In the genomic region with DNA sequence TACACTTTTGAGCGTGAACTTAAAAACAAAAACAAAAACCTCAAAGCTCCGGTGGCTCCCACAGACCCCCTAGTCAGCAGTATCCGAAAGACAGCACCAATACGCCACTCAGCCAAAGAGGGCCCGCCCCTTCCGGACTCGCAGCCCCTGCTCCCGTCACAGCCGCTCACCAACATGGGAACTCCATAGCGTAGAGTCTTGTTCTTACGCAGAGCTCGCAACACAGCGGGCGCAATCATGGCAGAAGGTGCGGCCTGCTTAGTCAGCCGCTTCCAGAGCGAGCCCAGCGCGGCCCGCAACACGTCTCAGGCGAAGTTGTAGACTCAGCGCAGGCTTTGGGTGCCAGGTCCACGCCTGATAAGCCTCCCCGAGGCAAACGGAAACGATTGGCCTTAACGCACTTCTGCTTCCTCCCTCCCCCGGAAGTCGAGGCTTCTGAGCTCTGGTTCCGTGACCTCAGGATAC, we compare ENCODE assay signal across 8 mouse cellular contexts. TPM values are rescaled to one million over a fixed set of nuclear protein-coding genes. Genes with fewer than 3 reads are reported as not detected.
DNase-seq lines count a peak whose midpoint lies in the region; ATAC-seq lines count a peak whose summit lies in the region.

Gene Cox16 (minus strand): TSS at position 401 of the 465 bp plus-strand sequence.

- peak; percentile 97 for ATAC-seq in inflammation-experienced regulatory T-cells, adult 6 months
- ATAC-seq in megakaryocyte-erythroid progenitor cell, adult 5-6 weeks (replicated peaks; ENCODE audit: low FRiP score, low TSS enrichment, poor library complexity, severe bottlenecking) = peak; percentile 99

- intact Hi-C loops in gastrocnemius, postnatal 14 days (cut with DNase I; ENCODE audit: low total_unique reads) = no loop called here
- intact Hi-C loops in left cerebral cortex, postnatal 10 days (cut with DNase I) = no loop called here

- peak; percentile 91 to 98 for DNase-seq in adrenal gland, adult (ENCODE audit: inconsistent age in 2 of 2, low spot score in 1 of 2)
- peak; percentile 94 for DNase-seq in embryo, embryonic 10.5 days (ENCODE audit: low spot score)
- DNase-seq in gastrocnemius, postnatal 14 days = peak; percentile 89
- peak; percentile 82 to 92 for DNase-seq in left cerebral cortex, postnatal 10 days (ENCODE audit: extremely low spot score in 1 of 2, low spot score in 2 of 2)
- DNase-seq in right cerebral cortex, postnatal 25 days = peak; percentile 92
- DNase-seq in urinary bladder, postnatal 4 days (ENCODE audit: low spot score in 2 of 2) = peak; percentile 79 to 84

RNA-seq across cellular contexts. Expression of gene Cox16, which starts in this region (rescaled TPM):
- total RNA-seq in gastrocnemius, postnatal 14 days (2021) = 10 to 100 TPM; 79.1 to 82.2 TPM
- 100 to 1,000 TPM; 149 to 174 (median 159) TPM for polyA plus RNA-seq in inflammation-experienced regulatory T-cells, adult 6 months (2017; shearing (Covaris generic))
- 10 to 100 TPM; 35.9 to 42.5 TPM for total RNA-seq in left cerebral cortex, postnatal 10 days (2021)
- 77.5 and 115 TPM in 2 replicates for total RNA-seq in megakaryocyte-erythroid progenitor cell, adult 5-6 weeks (2014; fragmentation: Nextera tagmentation)
- 70.2 and 120 TPM in 2 replicates for total RNA-seq in megakaryocyte-erythroid progenitor cell, adult 5-6 weeks (2017)

Comparison
In these comparisons a context has a peak if more than half of its experiments do, and no peak if none do; other contexts are left out.
1. Peak in every context shown above with its lines: DNase-seq and ATAC-seq.